Mouse (Mus musculus) inflammation-experienced regulatory T-cells, adult 6 months (primary cell): ENCODE measurements around the gene Toe1. TPM values are rescaled to one million over a fixed set of nuclear protein-coding genes. Genes with fewer than 3 reads are reported as not detected.
A peak's percentile ranks its signal among the peaks of the same experiment; 100 is the strongest.

Experiments
- ATAC-seq: one replicate; pipeline ENCODE4 v1.8.0; 2017
- polyA plus RNA-seq, 3 experiments: library from polyadenylated mRNA; unstranded; fragments of 100-300 nt; shearing (Covaris generic); gene quantifications; one replicate each; pipeline ENCODE4 v1.2.1; 2017

The Toe1 gene
- polyA plus RNA-seq, 3 experiments from 2014 or later = 25.5 to 32.7 (median 29.7) TPM

GRCm38 (mm10) chr4:116788956-116789355, 18.5 kb downstream of the Toe1 start:
- ATAC-seq = peak; percentile 90

- ATAC-seq = no peak
Observed at GRCm38 (mm10) chr4:116787985-116788760, 19.3 kb downstream of the Toe1 start.

GRCm38 (mm10) chr4:116786587-116786986, 20.9 kb downstream of the Toe1 start:
- ATAC-seq = no peak

- no peak for ATAC-seq
Observed at GRCm38 (mm10) chr4:116782171-116782570, 25.3 kb downstream of the Toe1 start.

GRCm38 (mm10) chr4:116781366-116781765, 26.1 kb downstream of the Toe1 start:
- ATAC-seq = no peak

- no peak for ATAC-seq
Observed at GRCm38 (mm10) chr4:116780541-116780940, 26.9 kb downstream of the Toe1 start.

- no peak for ATAC-seq
Observed at GRCm38 (mm10) chr4:116777079-116777478, 30.4 kb downstream of the Toe1 start.

- ATAC-seq = no peak
Observed at GRCm38 (mm10) chr4:116776391-116776790, 31.0 kb downstream of the Toe1 start.

- ATAC-seq = no peak
Observed at GRCm38 (mm10) chr4:116769060-116769459, 38.4 kb downstream of the Toe1 start.

- no peak for ATAC-seq
Observed at GRCm38 (mm10) chr4:116768510-116768909, 38.9 kb downstream of the Toe1 start.

GRCm38 (mm10) chr4:116764001-116764400, 43.4 kb downstream of the Toe1 start:
- ATAC-seq = no peak

- no peak for ATAC-seq
Observed at GRCm38 (mm10) chr4:116761914-116762313, 45.5 kb downstream of the Toe1 start.

- no peak for ATAC-seq
Observed at GRCm38 (mm10) chr4:116749750-116750149, 57.7 kb downstream of the Toe1 start.

Other genes with a start within 250 kb of the Toe1 start
- 100 to 1,000 TPM in 1 of 3 experiments, 10 to 100 TPM in 2; 94.8 to 100 (median 95.0) TPM for gene Gpbp1l1, start 250.0 kb downstream of the Toe1 start, polyA plus RNA-seq
- 10 to 100 TPM in 2 of 3 experiments, 1 to 10 TPM in 1; 8.5 to 18.5 (median 16.4) TPM for gene Ccdc17, start 211.0 kb downstream of the Toe1 start, polyA plus RNA-seq
- 10 to 100 TPM; 40.6 to 99.0 (median 47.2) TPM for gene Nasp, start 179.7 kb downstream of the Toe1 start, polyA plus RNA-seq
- 100 to 1,000 TPM; 297 to 370 (median 348) TPM for gene Akr1a1, start 156.0 kb downstream of the Toe1 start, polyA plus RNA-seq
- gene Prdx1, start 122.1 kb downstream of the Toe1 start, polyA plus RNA-seq = 1,000 to 10,000 TPM in 1 of 3 experiments, 100 to 1,000 TPM in 2; 680 to 1,098 (median 710) TPM
- 1 to 10 TPM; 4.5 to 8.3 (median 5.2) TPM for gene Mmachc, start 99.2 kb downstream of the Toe1 start, polyA plus RNA-seq
- gene Ccdc163, start 99.1 kb downstream of the Toe1 start, polyA plus RNA-seq = 10 to 100 TPM; 29.3 to 64.8 (median 54.4) TPM
- 1 to 10 TPM; 3.0 to 4.3 (median 4.1) TPM for gene Tesk2, start 86.7 kb downstream of the Toe1 start, polyA plus RNA-seq
- 10 to 100 TPM in 2 of 3 experiments, 1 to 10 TPM in 1; 9.9 to 16.6 (median 15.1) TPM for gene Mutyh, start 83 bp upstream of the Toe1 start, polyA plus RNA-seq
- under 1 TPM in 2 of 3 experiments, not detected in 1; 0.32 to 0.74 TPM for gene Hpdl, start 14.1 kb upstream of the Toe1 start, polyA plus RNA-seq
- gene Zswim5, start 69.7 kb upstream of the Toe1 start, polyA plus RNA-seq = under 1 TPM in 2 of 3 experiments, not detected in 1; 0.05 to 0.06 TPM
- 10 to 100 TPM; 66.2 to 80.0 (median 77.7) TPM for gene Urod, start 186.8 kb upstream of the Toe1 start, polyA plus RNA-seq
- 1 to 10 TPM; 5.4 to 9.3 (median 7.2) TPM for gene Hectd3, start 187.7 kb upstream of the Toe1 start, polyA plus RNA-seq
- 10 to 100 TPM; 26.8 to 42.3 (median 40.3) TPM for gene Eif2b3, start 211.8 kb upstream of the Toe1 start, polyA plus RNA-seq